Mouse (Mus musculus): ENCODE results near the gene Gm20388. TPM values are rescaled to one million over a fixed set of nuclear protein-coding genes. Genes with fewer than 3 reads are reported as not detected.

Gene Gm20388
- polyA plus RNA-seq, 1 experiment from 2014 or later: not detected

DNA sequence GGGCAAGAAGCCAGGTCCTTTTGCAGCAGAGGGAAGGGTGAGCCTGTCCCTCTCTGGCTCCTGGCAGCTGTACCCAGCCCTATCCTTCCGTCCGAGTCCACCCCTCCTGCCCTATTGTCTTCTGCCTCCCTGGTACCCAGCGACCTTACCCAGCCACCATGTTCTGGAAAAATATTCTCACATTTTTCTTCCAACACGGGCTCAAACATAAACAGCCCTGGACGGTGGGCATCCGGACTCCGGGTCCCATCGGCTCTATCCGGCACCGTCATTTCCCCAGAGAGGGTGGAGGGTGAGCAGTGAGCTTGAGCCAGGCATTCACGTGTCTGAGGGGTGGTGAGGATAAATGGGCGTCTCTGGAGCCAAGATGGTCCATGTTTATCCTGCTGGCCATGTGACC, 920.0 kb downstream of the Gm20388 start:
- no peak overlapping the region for H3K9ac ChIP-seq
- H3K27ac ChIP-seq: no peak overlapping the region
- H3K36me3 ChIP-seq: no peaks in the 10 kb centered on the region
- 81% methylated on average over 12 of the region's 12 CpGs for WGBS
- peaks cover 74% of the 10 kb centered on the region for H3K27me3 ChIP-seq
- H3K4me1 ChIP-seq: no peaks in the 10 kb centered on the region
- no peak overlapping the region for H3K4me3 ChIP-seq
- H3K9me3 ChIP-seq: no peaks in the 10 kb centered on the region
- no peak overlapping the region for H3K4me2 ChIP-seq
- no peak for ATAC-seq (ENCODE audit: insufficient number of reproducible peaks, insufficient read depth, low FRiP score, low TSS enrichment, low read depth)

DNA sequence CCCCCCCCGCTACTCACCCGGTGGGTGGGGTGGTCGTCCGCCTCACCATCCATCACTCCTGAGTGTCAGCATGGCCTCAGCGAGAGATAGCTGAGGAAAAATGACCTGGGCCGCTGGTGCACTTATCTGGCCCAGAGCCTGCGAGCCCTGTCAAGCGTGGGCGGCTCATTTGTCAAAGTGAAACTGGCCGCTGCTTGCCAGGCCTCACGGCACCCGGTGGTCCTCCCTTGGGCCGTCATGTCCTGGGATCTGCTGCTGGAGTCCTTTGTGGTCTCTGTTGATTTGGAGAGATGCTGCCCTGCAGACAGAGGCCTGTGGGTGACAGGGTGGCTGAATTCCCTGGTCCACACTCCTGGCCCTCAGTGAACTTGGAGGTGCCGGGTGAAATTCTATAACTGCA, 921.4 kb downstream of the Gm20388 start:
- Histone ChIP-seq H3K4me2 (no peak overlapping the region), H3K9me3 (no peaks in the 10 kb centered on the region), H3K36me3 (no peaks in the 10 kb centered on the region), H3K9ac (no peak overlapping the region), H3K27ac (no peak overlapping the region), H3K4me3 (no peak overlapping the region), H3K4me1 (no peaks in the 10 kb centered on the region), H3K27me3 (peaks cover 80% of the 10 kb centered on the region)
- WGBS: 22% methylated on average over 12 of the region's 14 CpGs
- no peak for ATAC-seq (ENCODE audit: insufficient number of reproducible peaks, insufficient read depth, low FRiP score, low TSS enrichment, low read depth)

DNA sequence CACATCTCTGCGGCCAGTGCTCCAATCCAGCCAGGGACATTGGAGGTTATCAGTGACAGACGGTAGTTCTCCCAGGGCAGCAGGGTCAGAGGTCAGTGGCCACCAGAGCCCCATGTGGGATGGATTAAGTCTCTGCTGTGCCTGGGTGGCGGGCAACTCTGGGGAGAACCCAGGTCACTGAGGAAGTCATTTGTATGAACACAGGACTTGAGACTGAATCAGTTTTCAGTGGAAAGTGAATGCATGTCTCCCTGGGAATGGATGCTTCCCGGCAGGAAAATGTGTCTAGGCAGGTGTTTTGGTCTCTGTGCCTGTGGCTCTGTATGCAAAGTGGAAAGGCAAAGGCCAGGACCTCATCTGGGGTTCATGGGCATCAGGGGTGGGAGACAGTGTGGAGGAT, 922.6 kb downstream of the Gm20388 start:
- Histone ChIP-seq H3K9me3 (no peaks in the 10 kb centered on the region), H3K4me3 (no peak overlapping the region), H3K4me2 (no peak overlapping the region), H3K4me1 (no peaks in the 10 kb centered on the region), H3K27ac (no peak overlapping the region), H3K36me3 (no peaks in the 10 kb centered on the region), H3K9ac (no peak overlapping the region), H3K27me3 (peaks cover 82% of the 10 kb centered on the region)
- no peak for ATAC-seq (ENCODE audit: insufficient number of reproducible peaks, insufficient read depth, low FRiP score, low TSS enrichment, low read depth)
- WGBS: 14% methylated on average over 4 of the region's 4 CpGs

DNA sequence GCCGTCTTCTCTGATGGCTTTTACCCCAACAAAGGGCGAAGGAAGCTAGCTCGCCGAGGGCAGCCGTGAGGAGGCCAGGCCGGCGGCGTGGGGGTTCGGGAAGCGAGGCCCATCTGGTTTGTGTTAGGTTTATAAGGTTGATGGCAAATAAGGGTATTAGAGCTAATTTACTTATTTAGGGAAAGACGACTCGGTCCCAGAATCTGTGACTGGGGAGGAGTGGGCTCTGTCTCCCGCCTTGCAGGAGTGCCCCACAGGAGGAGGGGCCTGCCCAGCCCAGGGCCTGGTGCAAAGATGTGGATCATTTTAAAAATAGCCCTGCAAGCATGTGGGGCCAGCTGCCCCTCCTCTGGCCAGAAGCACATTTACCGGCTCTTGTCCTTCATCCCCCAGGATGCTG, 928.4 kb downstream of the Gm20388 start:
- no peak overlapping the region for H3K9ac ChIP-seq
- H3K36me3 ChIP-seq: no peaks in the 10 kb centered on the region
- H3K27me3 ChIP-seq: peaks cover 65% of the 10 kb centered on the region
- H3K4me1 ChIP-seq: peaks cover 13% of the 10 kb centered on the region
- ATAC-seq (ENCODE audit: insufficient number of reproducible peaks, insufficient read depth, low FRiP score, low TSS enrichment, low read depth): peak; percentile 74; the same call in 1 of the 2 replicates
- H3K4me3 ChIP-seq: no peak overlapping the region
- peak overlapping the region; percentile 24; the same call in 1 of the 2 replicates for H3K4me2 ChIP-seq
- no peak overlapping the region for H3K27ac ChIP-seq
- no peaks in the 10 kb centered on the region for H3K9me3 ChIP-seq
- WGBS: 35% methylated on average over 14 of the region's 14 CpGs

DNA sequence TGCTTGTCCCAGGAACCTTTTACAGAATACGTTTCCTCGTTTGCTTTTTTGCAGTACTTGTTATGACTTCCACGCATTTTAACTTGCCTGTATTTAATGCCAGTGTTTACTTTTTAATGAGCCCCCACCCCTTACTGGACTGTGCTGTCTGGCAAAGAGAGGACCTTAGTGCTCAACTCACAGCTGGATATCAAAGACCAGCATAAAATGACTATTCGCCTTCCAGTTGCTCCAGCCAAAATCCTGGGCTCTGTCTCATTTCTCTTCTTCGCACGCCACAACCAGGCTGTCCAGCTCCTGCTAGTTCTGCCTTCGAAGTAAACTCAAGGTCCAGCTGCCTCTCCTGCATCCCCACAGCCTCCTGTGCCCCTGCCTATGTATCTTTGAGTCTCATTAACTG, 932.4 kb downstream of the Gm20388 start:
- no peak overlapping the region for H3K27ac ChIP-seq
- no peak overlapping the region for H3K4me3 ChIP-seq
- 75% methylated on average over 7 of the region's 7 CpGs for WGBS
- H3K36me3 ChIP-seq: no peaks in the 10 kb centered on the region
- ATAC-seq (ENCODE audit: insufficient number of reproducible peaks, insufficient read depth, low FRiP score, low TSS enrichment, low read depth): no peak
- no peak overlapping the region for H3K4me2 ChIP-seq
- H3K4me1 ChIP-seq: peaks cover 33% of the 10 kb centered on the region
- no peaks in the 10 kb centered on the region; the same call in 1 of the 2 replicates for H3K9me3 ChIP-seq
- H3K9ac ChIP-seq: no peak overlapping the region
- peaks cover 47% of the 10 kb centered on the region for H3K27me3 ChIP-seq

DNA sequence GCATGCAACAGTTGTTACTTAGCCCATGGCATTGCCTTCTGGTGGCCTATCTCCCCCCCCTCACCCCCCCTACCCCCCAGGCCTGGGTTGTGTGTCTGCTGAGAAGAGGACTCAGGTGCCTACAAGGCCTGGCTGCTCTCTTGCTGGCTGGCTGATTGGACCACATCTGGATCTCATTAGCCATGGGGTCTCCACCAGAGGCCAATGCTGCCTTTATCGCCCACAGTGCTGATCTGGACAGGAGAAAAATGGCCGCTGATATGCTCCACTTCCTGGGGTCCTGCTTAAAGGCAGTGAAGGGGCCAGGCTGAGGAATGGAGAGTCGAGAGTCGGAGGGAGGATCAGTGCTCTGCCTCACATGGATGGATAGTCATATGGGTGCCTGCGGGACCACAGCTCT, 935.4 kb downstream of the Gm20388 start:
- Histone ChIP-seq H3K4me1 (peaks cover 24% of the 10 kb centered on the region), H3K9ac (no peak overlapping the region), H3K27ac (no peak overlapping the region), H3K4me3 (no peak overlapping the region), H3K27me3 (peaks cover 46% of the 10 kb centered on the region), H3K9me3 (no peaks in the 10 kb centered on the region; the same call in 1 of the 2 replicates), H3K4me2 (no peak overlapping the region), H3K36me3 (no peaks in the 10 kb centered on the region)
- ATAC-seq (ENCODE audit: insufficient number of reproducible peaks, insufficient read depth, low FRiP score, low TSS enrichment, low read depth): no peak
- 32% methylated on average over 5 of the region's 5 CpGs for WGBS

DNA sequence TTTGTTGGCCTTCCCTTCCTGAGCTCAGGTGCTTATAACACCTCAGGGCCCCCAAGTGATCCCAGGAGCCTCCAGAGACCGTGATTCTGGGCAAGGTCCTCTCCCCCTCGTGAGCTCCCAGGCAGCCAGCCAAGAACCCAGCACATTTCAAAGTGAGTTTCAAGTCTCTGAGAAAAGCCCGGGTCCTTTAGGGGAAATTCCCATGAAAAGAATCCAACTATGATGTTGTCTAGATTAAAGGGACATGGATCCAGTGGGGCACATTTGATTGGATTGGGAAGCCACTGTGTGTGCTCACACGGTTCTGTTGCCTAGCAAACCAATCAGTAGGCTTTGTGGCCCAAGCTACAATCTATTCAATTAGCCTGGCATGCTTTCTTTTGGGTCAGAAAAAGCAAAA, 936.6 kb downstream of the Gm20388 start:
- no peak overlapping the region for H3K4me3 ChIP-seq
- H3K36me3 ChIP-seq: no peaks in the 10 kb centered on the region
- WGBS: 4% methylated on average over 4 of the region's 4 CpGs
- H3K9me3 ChIP-seq: no peaks in the 10 kb centered on the region; the same call in 1 of the 2 replicates
- no peak for ATAC-seq (ENCODE audit: insufficient number of reproducible peaks, insufficient read depth, low FRiP score, low TSS enrichment, low read depth)
- H3K27me3 ChIP-seq: peaks cover 41% of the 10 kb centered on the region
- no peak overlapping the region for H3K27ac ChIP-seq
- peaks cover 24% of the 10 kb centered on the region for H3K4me1 ChIP-seq
- H3K4me2 ChIP-seq: no peak overlapping the region
- H3K9ac ChIP-seq: no peak overlapping the region

DNA sequence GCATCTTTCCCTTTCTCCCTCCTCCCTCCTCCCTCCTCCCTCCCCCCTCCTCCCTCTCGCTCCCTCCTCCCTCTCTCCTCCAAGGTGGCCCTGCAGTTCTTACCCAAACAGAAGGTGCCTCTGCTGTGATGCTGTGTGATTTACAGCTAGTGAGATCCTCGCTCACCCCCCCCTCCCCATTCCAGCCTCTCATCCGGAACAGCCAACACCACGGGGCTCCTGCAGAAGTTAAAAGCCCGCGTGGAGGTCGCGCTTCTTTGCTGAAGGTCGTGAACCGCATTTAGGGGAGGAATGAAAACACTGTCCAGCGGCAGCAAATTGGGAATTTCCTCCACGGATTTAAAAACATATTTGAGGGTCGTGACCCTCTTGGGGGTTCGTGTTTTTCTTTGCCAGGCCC, 937.1 kb downstream of the Gm20388 start:
- WGBS: 6% methylated on average over 13 of the region's 14 CpGs
- H3K4me3 ChIP-seq: no peak overlapping the region
- peak overlapping the region; percentile 41 for H3K4me2 ChIP-seq

DNA sequence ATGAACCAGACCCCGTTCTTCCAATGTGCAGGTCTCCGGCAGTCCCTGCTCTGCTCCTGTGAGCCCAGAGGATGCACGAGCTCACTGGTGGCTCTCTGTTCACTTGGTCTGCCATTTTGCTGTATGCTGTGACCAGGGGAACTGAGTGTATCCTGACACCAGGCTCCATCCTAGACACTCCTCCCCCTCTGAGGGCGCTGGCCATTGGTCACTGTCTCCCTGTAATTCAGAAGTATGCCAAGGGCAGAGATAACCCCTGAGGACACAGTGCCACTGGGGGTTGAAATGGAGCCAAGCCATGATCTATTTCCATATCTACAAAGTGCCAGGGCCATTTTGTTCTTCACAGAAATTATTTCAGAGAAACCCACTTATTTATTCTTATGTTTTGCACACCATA, 937.8 kb downstream of the Gm20388 start:
- Histone ChIP-seq H3K4me1 (peaks cover 24% of the 10 kb centered on the region), H3K9ac (no peak overlapping the region), H3K4me3 (no peak overlapping the region), H3K27me3 (peaks cover 35% of the 10 kb centered on the region), H3K4me2 (0 out of 2 replicates have a peak overlapping the region, but pooled peaks have one; percentile 41), H3K36me3 (no peaks in the 10 kb centered on the region), H3K9me3 (no peaks in the 10 kb centered on the region; the same call in 1 of the 2 replicates), H3K27ac (no peak overlapping the region)
- 55% methylated on average over 4 of the region's 4 CpGs for WGBS
- ATAC-seq (ENCODE audit: insufficient number of reproducible peaks, insufficient read depth, low FRiP score, low TSS enrichment, low read depth): no peak

More for the DNA sequence above, 937.1 kb downstream of the Gm20388 start:
- Histone ChIP-seq H3K9me3 (no peaks in the 10 kb centered on the region; the same call in 1 of the 2 replicates), H3K27me3 (peaks cover 37% of the 10 kb centered on the region), H3K4me1 (peaks cover 24% of the 10 kb centered on the region), H3K9ac (no peak overlapping the region), H3K36me3 (no peaks in the 10 kb centered on the region), H3K27ac (no peak overlapping the region)
- ATAC-seq (ENCODE audit: insufficient number of reproducible peaks, insufficient read depth, low FRiP score, low TSS enrichment, low read depth): no peak

DNA sequence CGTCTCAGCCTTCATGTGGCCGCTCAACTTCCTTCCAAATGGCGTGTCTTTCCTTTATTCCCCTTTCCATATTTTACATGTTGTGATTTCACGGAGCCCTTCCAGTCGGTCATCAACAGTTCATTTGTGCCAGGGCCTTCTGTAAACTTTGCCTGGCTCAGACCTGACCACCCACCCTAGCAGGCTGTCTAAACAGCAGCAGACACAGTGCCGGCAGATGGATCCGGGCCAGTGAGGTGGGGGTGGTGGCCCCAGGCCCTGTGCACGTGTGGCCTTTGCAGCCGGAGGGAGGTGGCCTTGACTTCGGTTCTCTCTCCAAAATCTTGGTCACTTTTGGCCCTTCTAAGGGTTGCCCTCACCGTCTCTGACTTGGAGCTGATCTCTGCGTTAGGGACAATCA, 940.8 kb downstream of the Gm20388 start:
- no peak overlapping the region for H3K9ac ChIP-seq
- H3K4me2 ChIP-seq: no peak overlapping the region
- peaks cover 15% of the 10 kb centered on the region for H3K4me1 ChIP-seq
- no peak overlapping the region for H3K27ac ChIP-seq
- H3K9me3 ChIP-seq: no peaks in the 10 kb centered on the region
- H3K4me3 ChIP-seq: no peak overlapping the region
- H3K36me3 ChIP-seq: no peaks in the 10 kb centered on the region
- H3K27me3 ChIP-seq: peaks cover 26% of the 10 kb centered on the region
- 81% methylated on average over 12 of the region's 12 CpGs for WGBS
- ATAC-seq (ENCODE audit: insufficient number of reproducible peaks, insufficient read depth, low FRiP score, low TSS enrichment, low read depth): no peak

DNA sequence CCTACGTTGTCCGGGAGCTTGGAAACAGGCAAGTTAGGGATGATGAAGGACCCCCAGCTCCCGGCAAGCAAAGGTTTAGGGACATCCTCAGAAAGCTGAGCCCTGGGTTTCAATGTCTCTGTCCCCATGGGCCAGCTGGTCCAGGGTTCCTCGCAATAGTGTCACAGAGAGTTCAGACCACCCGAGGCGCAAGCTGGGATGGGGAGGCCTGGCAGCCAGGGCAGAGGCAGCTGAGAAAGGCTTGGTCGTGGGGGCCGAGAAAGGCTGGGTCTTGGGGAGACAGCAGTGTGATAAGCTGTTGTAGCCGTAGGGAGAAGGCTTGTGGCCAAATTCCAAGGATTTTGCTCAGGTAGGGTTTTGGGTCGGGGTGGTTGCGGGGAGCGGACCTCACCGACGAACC, 949.2 kb downstream of the Gm20388 start:
- no peak for ATAC-seq (ENCODE audit: insufficient number of reproducible peaks, insufficient read depth, low FRiP score, low TSS enrichment, low read depth)
- no peaks in the 10 kb centered on the region for H3K9me3 ChIP-seq
- H3K4me1 ChIP-seq: peaks cover 35% of the 10 kb centered on the region
- H3K27ac ChIP-seq: no peak overlapping the region
- peaks cover 23% of the 10 kb centered on the region for H3K27me3 ChIP-seq
- H3K9ac ChIP-seq: 0 out of 2 replicates have a peak overlapping the region, but pooled peaks have one; percentile 27
- no peaks in the 10 kb centered on the region for H3K36me3 ChIP-seq
- 79% methylated on average over 14 of the region's 14 CpGs for WGBS
- no peak overlapping the region for H3K4me3 ChIP-seq
- H3K4me2 ChIP-seq: no peak overlapping the region

DNA sequence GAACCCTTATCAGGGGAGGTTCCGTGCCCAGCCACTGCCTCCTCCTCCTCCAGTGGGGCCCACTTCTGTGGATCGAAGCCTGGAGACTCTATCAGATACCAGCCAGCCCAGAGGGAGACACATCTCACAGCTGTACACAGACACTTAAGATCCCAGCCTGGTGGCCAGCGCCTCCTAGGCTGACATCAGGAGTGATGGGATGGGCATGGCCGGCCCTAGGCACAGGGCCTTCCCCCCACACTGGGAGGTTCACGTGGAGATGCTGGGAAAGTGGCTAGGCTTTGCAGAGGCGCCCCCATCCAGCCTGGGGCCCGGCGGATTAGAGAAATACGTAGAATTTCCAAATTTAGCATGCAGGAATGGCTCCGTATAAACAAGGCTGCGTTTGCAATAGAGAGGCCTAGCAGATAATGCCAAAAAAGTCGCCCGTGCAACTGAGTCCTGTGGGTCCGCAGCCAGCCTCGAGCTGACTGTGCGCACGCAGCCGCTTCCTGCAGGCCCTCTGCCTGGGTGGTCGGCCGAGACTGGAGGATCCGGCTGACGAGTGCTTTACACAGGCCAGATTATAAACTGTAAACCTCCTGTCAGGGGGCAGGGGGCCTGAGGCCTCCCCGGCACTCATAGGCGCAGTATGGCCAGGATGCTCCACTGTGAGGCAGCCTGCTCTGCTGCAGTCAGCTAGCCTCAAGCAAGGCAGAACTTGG, 949.9 kb downstream of the Gm20388 start:
- H3K4me3 ChIP-seq: no peak overlapping the region
- peaks cover 21% of the 10 kb centered on the region for H3K27me3 ChIP-seq
- 43% methylated on average over 24 of the region's 24 CpGs for WGBS
- H3K9me3 ChIP-seq: no peaks in the 10 kb centered on the region
- peaks cover 35% of the 10 kb centered on the region for H3K4me1 ChIP-seq
- 0 out of 2 replicates have a peak, but pooled peaks have one; percentile 29 for ATAC-seq (ENCODE audit: insufficient number of reproducible peaks, insufficient read depth, low FRiP score, low TSS enrichment, low read depth)
- H3K9ac ChIP-seq: 0 out of 2 replicates have a peak overlapping the region, but pooled peaks have one; percentile 27
- no peak overlapping the region for H3K4me2 ChIP-seq
- H3K36me3 ChIP-seq: no peaks in the 10 kb centered on the region
- H3K27ac ChIP-seq: peak overlapping the region; percentile 60; the same call in 1 of the 2 replicates
